Mouse (Mus musculus) heart, adult 2 months (tissue): Measurements from ENCODE around the gene Xab2. TPM values are rescaled to one million over a fixed set of nuclear protein-coding genes. Genes with fewer than 3 reads are reported as not detected.

ENCODE experiments used
- DNase-seq, 2 experiments: peaks; one replicate each; pipeline ENCODE4 v3.0.0; 2021
- H3K27ac ChIP-seq: fragments of 200-600 bp; 2 replicates; pipeline ENCODE4 v1.8.1; 2022
- H3K27me3 ChIP-seq: fragments of 200-500 bp; 2 replicates; pipeline ENCODE4 v1.6.1; 2012; ENCODE audit warnings: mild to moderate bottlenecking, low read length, inconsistent platforms, mixed read lengths; ENCODE audit not compliant: control insufficient read depth, insufficient read depth
- H3K36me3 ChIP-seq: fragments of 200-500 bp; 2 replicates; pipeline ENCODE4 v1.6.1; 2012; ENCODE audit warnings: low read length, inconsistent platforms; ENCODE audit not compliant: control insufficient read depth, insufficient read depth
- H3K4me1 ChIP-seq: fragments of 200-500 bp; 2 replicates; pipeline ENCODE4 v1.6.1; 2011; ENCODE audit warnings: low read length; ENCODE audit not compliant: control insufficient read depth, insufficient read depth
- H3K4me3 ChIP-seq: fragments of 200-600 bp; 2 replicates; pipeline ENCODE4 v1.8.1; 2022
- H3K79me2 ChIP-seq: fragments of 200-500 bp; replicated peaks from 2 replicates; pipeline ENCODE4 v1.6.1; 2012; ENCODE audit warnings: mild to moderate bottlenecking, inconsistent platforms, low read length, moderate library complexity, mixed read lengths; ENCODE audit not compliant: control insufficient read depth, insufficient read depth
- H3K9ac ChIP-seq: fragments of 200-500 bp; 2 replicates; pipeline ENCODE4 v1.6.1; 2012; ENCODE audit warnings: low read depth, mild to moderate bottlenecking, control low read depth, inconsistent platforms, low read length, mixed read lengths
- CTCF ChIP-seq: fragments of 200-600 bp; IDR thresholded peaks from 2 replicates; pipeline ENCODE4 v1.8.1; 2022; ENCODE audit warnings: antibody characterized with exemption, mild to moderate bottlenecking, moderate library complexity
- EP300 ChIP-seq: fragments of 200-500 bp; IDR thresholded peaks from 2 replicates; pipeline ENCODE4 v1.6.1; 2011; ENCODE audit warnings: low read depth, low read length, control low read depth; ENCODE audit not compliant: insufficient read depth
- POLR2A ChIP-seq: fragments of 200-500 bp; IDR thresholded peaks from 2 replicates; pipeline ENCODE4 v1.6.1; 2011; ENCODE audit warnings: mild to moderate bottlenecking, low read depth, low read length, control low read depth; ENCODE audit not compliant: insufficient read depth
- WGBS: fragments of 180-500 bp; shearing (Covaris S2); methylation state at CpG from one replicate; pipeline ENCODE4 v1.1.7; 2018; 5-methylcytosine and 5-hydroxymethylcytosine counted together
- intact Hi-C: fragments of 180-260 bp; cut with DNase I; formaldehyde crosslinking; loops from one replicate; pipeline ENCODE4 v1.15.1; 2025
- polyA plus RNA-seq: library from polyadenylated mRNA; depleted of rRNA; stranded (reverse); fragments of >200 nt; gene quantifications from 2 replicates; pipeline ENCODE4 v1.2.3, GENCODE M21; 2012
- total RNA-seq, 2 experiments: library from RNA; stranded (reverse); gene quantifications; 2 replicates each; pipeline ENCODE4 v1.2.3; 2021

Gene Xab2
- total and polyA plus RNA-seq, 3 experiments: 15.3 to 27.0 (median 15.4) TPM

- TF ChIP-seq POLR2A (no peak), CTCF (no peak), EP300 (no peak)
- no peak for DNase-seq
Measured at GRCm38 (mm10) chr8:3647561-3647960, 26.4 kb upstream of the Xab2 start.

GRCm38 (mm10) chr8:3646824-3647531, 25.9 kb upstream of the Xab2 start:
- no peaks in the 10 kb centered on the region for H3K4me1 ChIP-seq
- H3K27ac ChIP-seq: no peak overlapping the region
- H3K36me3 ChIP-seq: no peaks in the 10 kb centered on the region
- H3K79me2 ChIP-seq: no peaks in the 10 kb centered on the region
- DNase-seq: no peak
- H3K27me3 ChIP-seq: no peaks in the 10 kb centered on the region; the same call in 1 of the 2 replicates
- H3K4me3 ChIP-seq: no peak overlapping the region
- intact Hi-C loops: no loop called here
- H3K9ac ChIP-seq: no peak overlapping the region
- 79% methylated on average over 6 of the region's 6 CpGs for WGBS
- TF ChIP-seq CTCF (no peak), EP300 (no peak), POLR2A (no peak)

More at GRCm38 (mm10) chr8:3647561-3647960, 26.4 kb upstream of the Xab2 start:
- intact Hi-C loops: no loop called here
- H3K4me1 ChIP-seq: no peaks in the 10 kb centered on the region
- no peak overlapping the region for H3K27ac ChIP-seq
- no peak overlapping the region for H3K9ac ChIP-seq
- WGBS: 67% methylated on average over 4 of the region's 4 CpGs
- H3K27me3 ChIP-seq: no peaks in the 10 kb centered on the region; the same call in 1 of the 2 replicates
- no peaks in the 10 kb centered on the region for H3K36me3 ChIP-seq
- H3K4me3 ChIP-seq: no peak overlapping the region
- H3K79me2 ChIP-seq: no peaks in the 10 kb centered on the region

GRCm38 (mm10) chr8:3645804-3646203, 24.7 kb upstream of the Xab2 start:
- WGBS: 16% methylated on average over 5 of the region's 5 CpGs
- no peak overlapping the region for H3K4me3 ChIP-seq
- H3K27ac ChIP-seq: no peak overlapping the region
- intact Hi-C loops: no loop called here
- no peaks in the 10 kb centered on the region for H3K4me1 ChIP-seq
- H3K36me3 ChIP-seq: no peaks in the 10 kb centered on the region
- no peak; the same call in 1 of the 2 replicates for TF ChIP-seq CTCF
- TF ChIP-seq EP300: no peak
- TF ChIP-seq POLR2A: no peak
- no peaks in the 10 kb centered on the region; the same call in 1 of the 2 replicates for H3K27me3 ChIP-seq
- H3K79me2 ChIP-seq: no peaks in the 10 kb centered on the region
- H3K9ac ChIP-seq: no peak overlapping the region
- peak; percentile 28 to 56 for DNase-seq

GRCm38 (mm10) chr8:3631478-3631875, 10.4 kb upstream of the Xab2 start:
- no peaks in the 10 kb centered on the region for H3K4me1 ChIP-seq
- TF ChIP-seq POLR2A (no peak), CTCF (no peak), EP300 (no peak)
- WGBS: 16% methylated on average over 8 of the region's 8 CpGs
- H3K27me3 ChIP-seq: peaks cover 1% of the 10 kb centered on the region; the same call in 1 of the 2 replicates
- DNase-seq: no peak
- no peak overlapping the region for H3K27ac ChIP-seq
- H3K4me3 ChIP-seq: peak overlapping the region; percentile 44
- intact Hi-C loops: no loop called here
- no peak overlapping the region for H3K9ac ChIP-seq
- H3K36me3 ChIP-seq: no peaks in the 10 kb centered on the region
- H3K79me2 ChIP-seq: no peaks in the 10 kb centered on the region

- H3K4me1 ChIP-seq: no peaks in the 10 kb centered on the region
- H3K36me3 ChIP-seq: no peaks in the 10 kb centered on the region
- H3K4me3 ChIP-seq: peak within 1 kb of the TSS; percentile 44
- no peak within 1 kb of the TSS for H3K9ac ChIP-seq
- no peak for TF ChIP-seq EP300
- no peaks in the 10 kb centered on the region for H3K79me2 ChIP-seq
- H3K27ac ChIP-seq: no peak within 1 kb of the TSS
- peak; percentile 58 to 69 for DNase-seq
- WGBS: 6% methylated on average over 47 of the region's 47 CpGs
- intact Hi-C loops: no loop called here
- peaks cover 1% of the 10 kb centered on the region; the same call in 1 of the 2 replicates for H3K27me3 ChIP-seq
Measured at GRCm38 (mm10) chr8:3630647-3631477, 9.7 kb upstream of the Xab2 start, which contains the start of gene Stxbp2. Stxbp2 (plus strand) TSS chr8:3630955.
